Mouse (Mus musculus) cerebellum, postnatal 10 days (tissue): ENCODE measurements around the gene Oscar.

Source experiments
- DNase-seq, 2 experiments: peaks; one replicate each; pipeline ENCODE4 v3.0.0; 2021; ENCODE audit warnings: mixed read lengths in 2 of 2

Oscar gene

GRCm38 (mm10) chr7:3616057-3616388 lies at the start of gene Oscar:
TSS of gene Oscar (minus strand) at chr7:3616157.
- no peak for DNase-seq

GRCm38 (mm10) chr7:3665215-3666114 lies 49.5 kb upstream of the Oscar start, which contains the start of gene Leng1:
TSS of gene Leng1 (minus strand) at chr7:3665840.
- peak; percentile 98 to 99 for DNase-seq

- peak in 1 of 2 experiments; percentile 27 for DNase-seq
Measured at GRCm38 (mm10) chr7:3664524-3665214, 48.7 kb upstream of the Oscar start.

- DNase-seq, result no peak
Measured at GRCm38 (mm10) chr7:3658578-3658977, 42.6 kb upstream of the Oscar start.

GRCm38 (mm10) chr7:3656966-3657365 lies 41.0 kb upstream of the Oscar start:
- no peak for DNase-seq

- DNase-seq, result no peak
Measured at GRCm38 (mm10) chr7:3646641-3647040, 30.7 kb upstream of the Oscar start.

GRCm38 (mm10) chr7:3646188-3646587 lies 30.2 kb upstream of the Oscar start:
- no peak for DNase-seq

- DNase-seq, result peak in 1 of 2 experiments; percentile 72
Measured at GRCm38 (mm10) chr7:3645488-3646025, 29.6 kb upstream of the Oscar start.

GRCm38 (mm10) chr7:3644672-3645487 lies 28.9 kb upstream of the Oscar start, which contains the start of gene Cnot3:
TSS of gene Cnot3 (plus strand) at chr7:3645268.
- peak; percentile 97 to 98 for DNase-seq

- DNase-seq, result peak in 1 of 2 experiments; percentile 98
Measured at GRCm38 (mm10) chr7:3644348-3644671, 28.4 kb upstream of the Oscar start.

- no peak for DNase-seq
Measured at GRCm38 (mm10) chr7:3643843-3644242, 27.9 kb upstream of the Oscar start.

- DNase-seq, result no peak
Measured at GRCm38 (mm10) chr7:3643412-3643811, 27.5 kb upstream of the Oscar start.

- DNase-seq, result no peak
Measured at GRCm38 (mm10) chr7:3630478-3630815, 14.5 kb upstream of the Oscar start.

GRCm38 (mm10) chr7:3629543-3630477 lies 13.9 kb upstream of the Oscar start, which contains the start of the genes Tfpt and Prpf31:
TSS of gene Tfpt (minus strand) at chr7:3629929.
TSS of gene Prpf31 (plus strand) at chr7:3629985.
- DNase-seq, result peak; percentile 94 to 95

- no peak for DNase-seq
Measured at GRCm38 (mm10) chr7:3629030-3629429, 13.1 kb upstream of the Oscar start.

GRCm38 (mm10) chr7:3617242-3617995 lies 1.5 kb upstream of the Oscar start, which contains the start of gene Ndufa3:
TSS of gene Ndufa3 (plus strand) at chr7:3617373.
- peak; percentile 93 to 95 for DNase-seq

- peak in 1 of 2 experiments; percentile 69 for DNase-seq
Measured at GRCm38 (mm10) chr7:3616389-3617241, 658 bp upstream of the Oscar start.

- no peak for DNase-seq
Measured at GRCm38 (mm10) chr7:3614021-3614420, 1.9 kb downstream of the Oscar start.

GRCm38 (mm10) chr7:3611006-3611405 lies 5.0 kb downstream of the Oscar start:
- no peak for DNase-seq

GRCm38 (mm10) chr7:3610437-3610836 lies 5.5 kb downstream of the Oscar start:
- DNase-seq, result no peak
